Mouse (Mus musculus) gastrocnemius, adult 18-20 months (tissue): ENCODE measurements around the gene Gm10715. TPM values are rescaled to one million over a fixed set of nuclear protein-coding genes. Genes with fewer than 3 reads are reported as not detected.
"Not testable (repeated sequence)": the region's sequence is repeated elsewhere in the genome, so short reads cannot be mapped to it uniquely, and the experiment has no call there.

Experiments used
- DNase-seq: peaks from one replicate; pipeline ENCODE4 v3.0.0; 2021; ENCODE audit warnings: low spot score
- microRNA-seq: library from miRNA; unstranded; fragments of <30 nt; microRNA quantifications from one replicate; pipeline ENCODE4 v1.2.0, GENCODE M21; 2021
- total RNA-seq, 2 experiments: library from RNA; stranded (reverse); gene quantifications; 2 replicates each; pipeline ENCODE4 v1.2.3; 2021

The Gm10715 gene
- total RNA-seq, 2 experiments from 2014 or later, result not detected

DNA sequence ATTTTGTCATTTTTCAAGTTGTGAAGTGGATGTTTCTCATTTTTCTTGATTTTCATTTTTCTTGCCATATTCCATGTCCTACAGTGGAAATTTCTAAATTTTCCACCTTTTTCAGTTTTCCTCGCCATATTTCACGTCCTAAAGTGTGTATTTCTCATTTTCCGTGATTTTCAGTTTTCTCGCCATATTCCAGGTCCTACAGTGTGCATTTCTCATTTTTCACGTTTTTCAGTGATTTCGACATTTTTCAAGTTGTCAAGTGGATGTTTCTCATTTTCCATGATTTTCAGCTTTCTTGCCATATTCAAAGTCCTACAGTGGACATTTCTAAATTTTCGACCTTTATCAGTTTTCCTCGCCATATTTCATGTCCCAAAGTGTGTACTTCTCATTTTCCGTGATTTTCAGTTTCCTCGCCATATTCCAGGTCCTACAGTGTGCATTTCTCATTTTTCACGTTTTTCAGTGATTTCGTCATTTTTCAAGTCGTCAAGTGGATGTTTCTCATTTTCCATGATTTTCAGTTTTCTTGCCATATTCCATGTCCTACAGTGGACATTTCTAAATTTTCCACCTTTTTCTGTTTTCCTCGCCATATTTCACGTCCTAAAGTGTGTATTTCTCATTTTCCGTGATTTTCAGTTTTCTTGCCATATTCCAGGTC lies 12.6 kb upstream of the Gm10715 start:
- DNase-seq, result peak; percentile 70

DNA sequence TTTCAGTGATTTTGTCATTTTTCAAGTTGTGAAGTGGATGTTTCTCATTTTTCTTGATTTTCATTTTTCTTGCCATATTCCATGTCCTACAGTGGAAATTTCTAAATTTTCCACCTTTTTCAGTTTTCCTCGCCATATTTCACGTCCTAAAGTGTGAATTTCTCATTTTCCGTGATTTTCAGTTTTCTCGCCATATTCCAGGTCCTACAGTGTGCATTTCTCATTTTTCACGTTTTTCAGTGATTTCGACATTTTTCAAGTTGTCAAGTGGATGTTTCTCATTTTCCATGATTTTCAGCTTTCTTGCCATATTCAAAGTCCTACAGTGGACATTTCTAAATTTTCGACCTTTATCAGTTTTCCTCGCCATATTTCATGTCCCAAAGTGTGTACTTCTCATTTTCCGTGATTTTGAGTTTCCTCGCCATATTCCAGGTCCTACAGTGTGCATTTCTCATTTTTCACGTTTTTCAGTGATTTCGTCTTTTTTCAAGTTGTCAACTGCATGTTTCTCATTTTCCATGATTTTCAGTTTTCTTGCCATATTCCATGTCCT lies 11.7 kb upstream of the Gm10715 start, which contains the start of gene Gm10717:
TSS of gene Gm10717 (plus strand) at position 506 of the 556 bp plus-strand sequence.
- peak; percentile 49 for DNase-seq

DNA sequence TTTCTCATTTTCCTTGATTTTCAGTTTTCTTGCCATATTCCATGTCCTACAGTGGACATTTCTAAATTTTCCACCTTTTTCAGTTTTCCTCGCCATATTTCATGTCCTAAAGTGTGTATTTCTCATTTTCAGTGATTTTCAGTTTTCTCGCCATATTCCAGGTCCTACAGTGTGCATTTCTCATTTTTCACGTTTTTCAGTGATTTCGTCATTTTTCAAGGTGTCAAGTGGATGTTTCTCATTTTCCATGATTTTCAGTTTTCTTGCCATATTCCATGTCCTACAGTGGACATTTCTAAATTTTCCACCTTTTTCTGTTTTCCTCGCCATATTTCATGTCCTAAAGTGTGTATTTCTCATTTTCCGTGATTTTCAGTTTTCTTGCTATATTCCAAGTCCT lies 11.0 kb upstream of the Gm10715 start:
- DNase-seq, result peak; percentile 74

DNA sequence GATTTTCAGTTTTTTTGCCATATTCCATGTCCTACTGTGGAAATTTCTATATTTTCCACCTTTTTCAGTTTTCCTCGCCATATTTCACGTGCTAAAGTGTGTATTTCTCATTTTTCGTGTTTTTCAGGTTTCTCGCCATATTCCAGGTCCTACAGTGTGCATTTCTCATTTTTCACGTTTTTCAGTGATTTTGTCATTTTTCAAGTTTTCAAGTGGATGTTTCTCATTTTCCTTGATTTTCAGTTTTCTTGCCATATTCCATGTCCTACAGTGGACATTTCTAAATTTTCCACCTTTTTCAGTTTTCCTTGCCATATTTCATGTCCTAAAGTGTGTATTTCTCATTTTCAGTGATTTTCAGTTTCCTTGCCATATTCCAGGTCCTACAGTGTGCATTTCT lies 10.5 kb upstream of the Gm10715 start:
- DNase-seq, result not testable (repeated sequence)

DNA sequence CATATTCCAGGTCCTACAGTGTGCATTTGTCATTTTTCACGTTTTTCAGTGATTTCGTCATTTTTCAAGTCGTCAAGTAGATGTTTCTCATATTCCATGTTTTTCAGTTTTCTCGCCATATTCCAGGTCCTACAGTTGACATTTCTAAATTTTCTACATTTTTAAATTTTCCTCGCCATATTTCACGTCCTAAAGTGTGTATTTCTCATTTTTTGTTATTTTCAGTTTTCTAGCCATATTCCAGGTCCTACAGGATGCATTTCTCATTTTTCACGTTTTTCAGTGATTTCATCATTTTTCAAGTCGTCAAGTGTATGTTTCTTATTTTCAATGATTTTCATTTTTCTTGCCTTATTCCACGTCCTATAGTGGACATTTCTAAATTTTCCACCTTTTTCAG lies 9.9 kb upstream of the Gm10715 start:
- not testable (repeated sequence) for DNase-seq

DNA sequence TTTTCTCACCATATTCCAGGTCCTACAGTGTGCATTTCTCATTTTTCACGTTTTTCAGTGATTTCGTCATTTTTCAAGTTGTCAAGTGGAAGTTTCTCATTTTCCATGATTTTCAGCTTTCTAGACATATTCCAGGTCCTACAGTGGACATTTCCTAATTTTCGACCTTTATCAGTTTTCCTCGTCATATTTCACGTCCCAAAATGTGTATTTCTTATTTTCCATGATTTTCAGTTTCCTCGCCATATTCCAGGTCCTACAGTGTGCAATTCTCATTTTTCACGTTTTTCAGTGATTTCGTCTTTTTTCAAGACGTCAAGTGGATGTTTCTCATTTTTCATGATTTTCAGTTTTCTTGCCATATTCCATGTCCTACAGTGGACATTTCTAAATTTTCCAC lies 9.5 kb upstream of the Gm10715 start:
- not testable (repeated sequence) for DNase-seq

DNA sequence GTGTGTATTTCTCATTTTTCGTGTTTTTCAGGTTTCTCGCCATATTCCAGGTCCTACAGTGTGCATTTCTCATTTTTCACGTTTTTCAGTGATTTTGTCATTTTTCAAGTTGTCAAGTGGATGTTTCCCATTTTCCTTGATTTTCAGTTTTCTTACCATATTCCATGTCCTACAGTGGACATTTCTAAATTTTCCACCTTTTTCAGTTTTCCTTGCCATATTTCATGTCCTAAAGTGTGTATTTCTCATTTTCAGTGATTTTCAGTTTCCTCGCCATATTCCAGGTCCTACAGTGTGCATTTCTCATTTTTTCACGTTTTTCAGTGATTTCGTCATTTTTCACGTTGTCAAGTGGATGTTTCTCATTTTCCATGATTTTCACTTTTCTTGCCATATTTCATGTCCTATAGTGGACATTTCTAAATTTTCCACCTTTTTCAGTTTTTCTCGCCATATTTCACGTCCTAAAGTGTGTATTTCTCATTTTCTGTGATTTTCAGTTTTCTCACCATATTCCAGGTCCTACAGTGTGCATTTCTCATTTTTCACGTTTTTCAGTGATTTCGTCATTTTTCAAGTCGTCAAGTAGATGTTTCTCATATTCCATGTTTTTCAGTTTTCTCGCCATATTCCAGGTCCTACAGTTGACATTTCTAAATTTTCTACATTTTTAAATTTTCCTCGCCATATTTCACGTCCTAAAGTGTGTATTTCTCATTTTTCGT lies 7.2 kb upstream of the Gm10715 start:
- DNase-seq, result peak; percentile 23

DNA sequence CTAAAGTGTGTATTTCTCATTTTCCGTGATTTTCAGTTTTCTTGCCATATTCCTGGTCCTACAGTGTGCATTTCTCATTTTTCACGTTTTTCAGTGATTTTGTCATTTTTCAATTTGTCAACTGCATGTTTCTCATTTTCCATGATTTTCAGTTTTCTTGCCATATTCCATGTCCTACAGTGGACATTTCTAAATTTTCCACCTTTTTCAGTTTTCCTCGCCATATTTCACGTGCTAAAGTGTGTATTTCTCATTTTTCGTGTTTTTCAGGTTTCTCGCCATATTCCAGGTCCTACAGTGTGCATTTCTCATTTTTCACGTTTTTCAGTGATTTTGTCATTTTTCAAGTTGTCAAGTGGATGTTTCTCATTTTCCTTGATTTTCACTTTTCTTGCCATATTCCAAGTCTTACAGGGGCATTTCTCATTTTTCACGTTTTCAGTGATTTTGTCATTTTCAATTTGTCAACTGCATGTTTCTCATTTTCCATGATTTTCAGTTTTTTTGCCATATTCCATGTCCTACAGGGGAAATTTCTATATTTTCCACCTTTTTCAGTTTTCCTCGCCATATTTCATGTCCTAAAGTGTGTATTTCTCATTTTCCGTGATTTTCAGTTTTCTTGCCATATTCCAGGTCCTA lies 5.9 kb upstream of the Gm10715 start:
- DNase-seq, result not testable (repeated sequence)

DNA sequence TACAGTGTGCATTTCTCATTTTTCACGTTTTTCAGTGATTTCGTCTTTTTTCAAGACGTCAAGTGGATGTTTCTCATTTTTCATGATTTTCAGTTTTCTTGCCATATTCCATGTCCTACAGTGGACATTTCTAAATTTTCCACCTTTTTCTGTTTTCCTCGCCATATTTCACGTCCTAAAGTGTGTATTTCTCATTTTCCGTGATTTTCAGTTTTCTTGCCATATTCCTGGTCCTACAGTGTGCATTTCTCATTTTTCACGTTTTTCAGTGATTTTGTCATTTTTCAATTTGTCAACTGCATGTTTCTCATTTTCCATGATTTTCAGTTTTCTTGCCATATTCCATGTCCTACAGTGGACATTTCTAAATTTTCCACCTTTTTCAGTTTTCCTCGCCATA lies 2.4 kb upstream of the Gm10715 start, which contains the start of gene Gm17535:
TSS of gene Gm17535 (plus strand) at position 301 of the 400 bp plus-strand sequence.
- not testable (repeated sequence) for DNase-seq

DNA sequence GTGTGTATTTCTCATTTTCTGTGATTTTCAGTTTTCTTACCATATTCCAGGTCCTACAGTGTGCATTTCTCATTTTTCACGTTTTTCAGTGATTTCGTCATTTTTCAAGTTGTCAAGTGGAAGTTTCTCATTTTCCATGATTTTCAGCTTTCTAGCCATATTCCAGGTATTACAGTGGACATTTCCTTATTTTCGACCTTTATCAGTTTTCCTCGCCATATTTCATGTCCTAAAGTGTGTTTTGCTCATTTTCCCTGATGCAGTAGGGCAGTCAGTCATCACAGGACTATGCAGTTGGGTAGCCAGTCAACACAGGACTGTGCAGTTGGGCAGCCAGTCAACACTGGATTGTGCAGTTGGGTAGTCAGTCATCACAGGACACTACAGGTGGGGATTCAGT lies 1.5 kb downstream of the Gm10715 start:
- not testable (repeated sequence) for DNase-seq

Small RNA genes lying within 50 kb of the gene (microRNA-seq; reads per million reads assigned to microRNA genes)
- gene Mir101c, result not detected

Other genes with a start within 250 kb of the Gm10715 start
- gene Gm10722, start 36.0 kb upstream of the Gm10715 start, total RNA-seq, result not detected
- not detected for gene Gm11168, start 33.5 kb upstream of the Gm10715 start, total RNA-seq
- gene Gm10721, start 23.7 kb upstream of the Gm10715 start, total RNA-seq, result under 1 TPM in 1 of 2 experiments, not detected in 1; 0.48 TPM
- gene Gm10720, start 21.2 kb upstream of the Gm10715 start, total RNA-seq, result not detected
- under 1 TPM in 1 of 2 experiments, not detected in 1; 0.39 TPM for gene Gm10719, start 19.5 kb upstream of the Gm10715 start, total RNA-seq
- not detected for gene Gm10718, start 13.3 kb upstream of the Gm10715 start, total RNA-seq
- not detected for gene Gm10717, start 11.5 kb upstream of the Gm10715 start, total RNA-seq
- gene Gm17535, start 2.3 kb upstream of the Gm10715 start, total RNA-seq, result not detected